Mouse (Mus musculus): Measurements from ENCODE around the gene Tmem9. TPM values are rescaled to one million over a fixed set of nuclear protein-coding genes. Genes with fewer than 3 reads are reported as not detected.

Tmem9 gene
- polyA plus RNA-seq, 1 experiment = 62.1 TPM

- no peaks in the 10 kb centered on the region for H3K4me1 ChIP-seq (ENCODE audit: control insufficient read depth, insufficient read depth, low read length)
- no peak overlapping the region for H3K4me3 ChIP-seq (ENCODE audit: low read depth, low read length)
- H3K36me3 ChIP-seq (ENCODE audit: control insufficient read depth, insufficient read depth, low read length, poor library complexity, severe bottlenecking) = no peaks in the 10 kb centered on the region
- no peaks in the 10 kb centered on the region for H3K27me3 ChIP-seq (ENCODE audit: control insufficient read depth, insufficient read depth, low read length, poor library complexity, severe bottlenecking)
- no peak for TF ChIP-seq POLR2A (IDR thresholded peaks at IDR 0.05; ENCODE audit: insufficient read depth, low read length)
- no peak for TF ChIP-seq EP300 (IDR thresholded peaks at IDR 0.05; ENCODE audit: insufficient read depth, low read depth, low read length)
- no peak for TF ChIP-seq CTCF (IDR thresholded peaks at IDR 0.05; ENCODE audit: low read depth, low read length)
- no peak overlapping the region for H3K9ac ChIP-seq (ENCODE audit: low read depth, poor library complexity, severe bottlenecking)
- H3K27ac ChIP-seq (ENCODE audit: insufficient read depth, low read length) = no peak overlapping the region
- H3K9me3 ChIP-seq (replicated peaks; ENCODE audit: control insufficient read depth, insufficient read depth, low read length, poor library complexity, severe bottlenecking) = no peaks in the 10 kb centered on the region
Measured at GRCm38 (mm10) chr1:136061041-136061789, 53.3 kb downstream of the Tmem9 start.

GRCm38 (mm10) chr1:136061790-136062141 is 53.8 kb downstream of the Tmem9 start:
- Histone ChIP-seq H3K27me3 (ENCODE audit: control insufficient read depth, insufficient read depth, low read length, poor library complexity, severe bottlenecking) (no peaks in the 10 kb centered on the region), H3K9ac (ENCODE audit: low read depth, poor library complexity, severe bottlenecking) (no peak overlapping the region)

GRCm38 (mm10) chr1:136063991-136064390 is 56.0 kb downstream of the Tmem9 start:
- TF ChIP-seq EP300 (IDR thresholded peaks at IDR 0.05; ENCODE audit: insufficient read depth, low read depth, low read length) = no peak
- no peak for TF ChIP-seq CTCF (IDR thresholded peaks at IDR 0.05; ENCODE audit: low read depth, low read length)
- TF ChIP-seq POLR2A (IDR thresholded peaks at IDR 0.05; ENCODE audit: insufficient read depth, low read length) = no peak
- Histone ChIP-seq H3K27ac (ENCODE audit: insufficient read depth, low read length) (no peak overlapping the region), H3K4me3 (ENCODE audit: low read depth, low read length) (no peak overlapping the region), H3K9ac (ENCODE audit: low read depth, poor library complexity, severe bottlenecking) (no peak overlapping the region), H3K4me1 (ENCODE audit: control insufficient read depth, insufficient read depth, low read length) (no peaks in the 10 kb centered on the region), H3K36me3 (ENCODE audit: control insufficient read depth, insufficient read depth, low read length, poor library complexity, severe bottlenecking) (no peaks in the 10 kb centered on the region), H3K27me3 (ENCODE audit: control insufficient read depth, insufficient read depth, low read length, poor library complexity, severe bottlenecking) (no peaks in the 10 kb centered on the region), H3K9me3 (replicated peaks; ENCODE audit: control insufficient read depth, insufficient read depth, low read length, poor library complexity, severe bottlenecking) (no peaks in the 10 kb centered on the region)

More at GRCm38 (mm10) chr1:136061790-136062141, 53.8 kb downstream of the Tmem9 start:
- Histone ChIP-seq H3K4me3 (ENCODE audit: low read depth, low read length) (no peak overlapping the region), H3K27ac (ENCODE audit: insufficient read depth, low read length) (no peak overlapping the region), H3K9me3 (replicated peaks; ENCODE audit: control insufficient read depth, insufficient read depth, low read length, poor library complexity, severe bottlenecking) (no peaks in the 10 kb centered on the region), H3K36me3 (ENCODE audit: control insufficient read depth, insufficient read depth, low read length, poor library complexity, severe bottlenecking) (no peaks in the 10 kb centered on the region), H3K4me1 (ENCODE audit: control insufficient read depth, insufficient read depth, low read length) (no peaks in the 10 kb centered on the region)
- TF ChIP-seq CTCF (IDR thresholded peaks at IDR 0.05; ENCODE audit: low read depth, low read length) (no peak), EP300 (IDR thresholded peaks at IDR 0.05; ENCODE audit: insufficient read depth, low read depth, low read length) (no peak), POLR2A (IDR thresholded peaks at IDR 0.05; ENCODE audit: insufficient read depth, low read length) (no peak)

- TF ChIP-seq POLR2A (IDR thresholded peaks at IDR 0.05; ENCODE audit: insufficient read depth, low read length) (no peak), EP300 (IDR thresholded peaks at IDR 0.05; ENCODE audit: insufficient read depth, low read depth, low read length) (no peak), CTCF (IDR thresholded peaks at IDR 0.05; ENCODE audit: low read depth, low read length) (no peak)
- no peaks in the 10 kb centered on the region for H3K36me3 ChIP-seq (ENCODE audit: control insufficient read depth, insufficient read depth, low read length, poor library complexity, severe bottlenecking)
- no peak overlapping the region for H3K9ac ChIP-seq (ENCODE audit: low read depth, poor library complexity, severe bottlenecking)
- no peaks in the 10 kb centered on the region for H3K4me1 ChIP-seq (ENCODE audit: control insufficient read depth, insufficient read depth, low read length)
- no peaks in the 10 kb centered on the region for H3K9me3 ChIP-seq (replicated peaks; ENCODE audit: control insufficient read depth, insufficient read depth, low read length, poor library complexity, severe bottlenecking)
- no peaks in the 10 kb centered on the region for H3K27me3 ChIP-seq (ENCODE audit: control insufficient read depth, insufficient read depth, low read length, poor library complexity, severe bottlenecking)
- no peak overlapping the region for H3K27ac ChIP-seq (ENCODE audit: insufficient read depth, low read length)
- no peak overlapping the region for H3K4me3 ChIP-seq (ENCODE audit: low read depth, low read length)
Measured at GRCm38 (mm10) chr1:136066621-136067020, 58.7 kb downstream of the Tmem9 start.

GRCm38 (mm10) chr1:136067579-136067978 is 59.6 kb downstream of the Tmem9 start:
- no peaks in the 10 kb centered on the region for H3K27me3 ChIP-seq (ENCODE audit: control insufficient read depth, insufficient read depth, low read length, poor library complexity, severe bottlenecking)
- H3K4me3 ChIP-seq (ENCODE audit: low read depth, low read length) = no peak overlapping the region
- H3K27ac ChIP-seq (ENCODE audit: insufficient read depth, low read length) = no peak overlapping the region
- H3K9ac ChIP-seq (ENCODE audit: low read depth, poor library complexity, severe bottlenecking) = no peak overlapping the region
- H3K4me1 ChIP-seq (ENCODE audit: control insufficient read depth, insufficient read depth, low read length) = no peaks in the 10 kb centered on the region
- TF ChIP-seq EP300 (IDR thresholded peaks at IDR 0.05; ENCODE audit: insufficient read depth, low read depth, low read length) = no peak
- TF ChIP-seq CTCF (IDR thresholded peaks at IDR 0.05; ENCODE audit: low read depth, low read length) = no peak
- no peak for TF ChIP-seq POLR2A (IDR thresholded peaks at IDR 0.05; ENCODE audit: insufficient read depth, low read length)
- no peaks in the 10 kb centered on the region for H3K9me3 ChIP-seq (replicated peaks; ENCODE audit: control insufficient read depth, insufficient read depth, low read length, poor library complexity, severe bottlenecking)
- H3K36me3 ChIP-seq (ENCODE audit: control insufficient read depth, insufficient read depth, low read length, poor library complexity, severe bottlenecking) = no peaks in the 10 kb centered on the region

- TF ChIP-seq EP300 (IDR thresholded peaks at IDR 0.05; ENCODE audit: insufficient read depth, low read depth, low read length) = no peak
- peak; percentile 76 for TF ChIP-seq CTCF (IDR thresholded peaks at IDR 0.05; ENCODE audit: low read depth, low read length)
- no peak for TF ChIP-seq POLR2A (IDR thresholded peaks at IDR 0.05; ENCODE audit: insufficient read depth, low read length)
- Histone ChIP-seq H3K4me1 (ENCODE audit: control insufficient read depth, insufficient read depth, low read length) (no peaks in the 10 kb centered on the region), H3K27ac (ENCODE audit: insufficient read depth, low read length) (no peak overlapping the region), H3K9me3 (replicated peaks; ENCODE audit: control insufficient read depth, insufficient read depth, low read length, poor library complexity, severe bottlenecking) (no peaks in the 10 kb centered on the region), H3K27me3 (ENCODE audit: control insufficient read depth, insufficient read depth, low read length, poor library complexity, severe bottlenecking) (no peaks in the 10 kb centered on the region), H3K36me3 (ENCODE audit: control insufficient read depth, insufficient read depth, low read length, poor library complexity, severe bottlenecking) (no peaks in the 10 kb centered on the region), H3K9ac (ENCODE audit: low read depth, poor library complexity, severe bottlenecking) (no peak overlapping the region), H3K4me3 (ENCODE audit: low read depth, low read length) (no peak overlapping the region)
Measured at GRCm38 (mm10) chr1:136076086-136076485, 68.1 kb downstream of the Tmem9 start.
